Mouse (Mus musculus) liver, adult 2 months (tissue): Measurements from ENCODE around the gene Galnt10.

ENCODE experiments used
- CTCF ChIP-seq: fragments of 200-500 bp; IDR thresholded peaks from 2 replicates; pipeline ENCODE4 v1.5.1; 2011; ENCODE audit warnings: low read depth, low read length, control low read depth
- POLR2A ChIP-seq: fragments of 200-500 bp; IDR thresholded peaks from 2 replicates; pipeline ENCODE4 v1.6.1; 2011; ENCODE audit warnings: low read length, control low read depth; ENCODE audit not compliant: insufficient read depth; ENCODE audit errors: extremely low read depth

GRCm38 (mm10) chr11:57671797-57672196, 26.6 kb downstream of the Galnt10 start:
- TF ChIP-seq POLR2A (no peak), CTCF (no peak)
